Mouse (Mus musculus): ENCODE results near the gene Sp2.

The Sp2 gene

GRCm38 (mm10) chr11:96995836-96996772 lies 13.3 kb upstream of the Sp2 start:
- ATAC-seq (ENCODE audit: low TSS enrichment), result no peak

- ATAC-seq (ENCODE audit: low TSS enrichment), result no peak
Measured at GRCm38 (mm10) chr11:96995031-96995430, 12.3 kb upstream of the Sp2 start.

GRCm38 (mm10) chr11:96992722-96993311 lies 10.1 kb upstream of the Sp2 start:
- ATAC-seq (ENCODE audit: low TSS enrichment), result no peak

- peak; percentile 73 for ATAC-seq (ENCODE audit: low TSS enrichment)
Measured at GRCm38 (mm10) chr11:96991501-96991900, 8.7 kb upstream of the Sp2 start.

- peak; percentile 46; the same call in 1 of the 2 replicates for ATAC-seq (ENCODE audit: low TSS enrichment)
Measured at GRCm38 (mm10) chr11:96987873-96988655, 5.3 kb upstream of the Sp2 start.

GRCm38 (mm10) chr11:96986463-96986862 lies 3.7 kb upstream of the Sp2 start:
- no peak for ATAC-seq (ENCODE audit: low TSS enrichment)

- no peak for ATAC-seq (ENCODE audit: low TSS enrichment)
Measured at GRCm38 (mm10) chr11:96984903-96985302, 2.1 kb upstream of the Sp2 start.

GRCm38 (mm10) chr11:96982355-96982754 lies 404 bp downstream of the Sp2 start:
- ATAC-seq (ENCODE audit: low TSS enrichment), result no peak

- no peak for ATAC-seq (ENCODE audit: low TSS enrichment)
Measured at GRCm38 (mm10) chr11:96981461-96981860, 1.3 kb downstream of the Sp2 start.

GRCm38 (mm10) chr11:96980021-96980420 lies 2.7 kb downstream of the Sp2 start:
- no peak for ATAC-seq (ENCODE audit: low TSS enrichment)

- ATAC-seq (ENCODE audit: low TSS enrichment), result no peak
Measured at GRCm38 (mm10) chr11:96979329-96979728, 3.4 kb downstream of the Sp2 start.

GRCm38 (mm10) chr11:96978401-96979246 lies 4.1 kb downstream of the Sp2 start:
- ATAC-seq (ENCODE audit: low TSS enrichment), result no peak

- peak; percentile 91 for ATAC-seq (ENCODE audit: low TSS enrichment)
Measured at GRCm38 (mm10) chr11:96977606-96978400, 5.0 kb downstream of the Sp2 start.

GRCm38 (mm10) chr11:96976911-96977591 lies 5.7 kb downstream of the Sp2 start:
- peak; percentile 68 for ATAC-seq (ENCODE audit: low TSS enrichment)

GRCm38 (mm10) chr11:96976379-96976687 lies 6.4 kb downstream of the Sp2 start:
- ATAC-seq (ENCODE audit: low TSS enrichment), result no peak

GRCm38 (mm10) chr11:96975511-96976378 lies 7.0 kb downstream of the Sp2 start:
- no peak for ATAC-seq (ENCODE audit: low TSS enrichment)

GRCm38 (mm10) chr11:96974813-96975212 lies 7.9 kb downstream of the Sp2 start:
- ATAC-seq (ENCODE audit: low TSS enrichment), result no peak

GRCm38 (mm10) chr11:96973426-96973964 lies 9.3 kb downstream of the Sp2 start:
- no peak for ATAC-seq (ENCODE audit: low TSS enrichment)

- no peak for ATAC-seq (ENCODE audit: low TSS enrichment)
Measured at GRCm38 (mm10) chr11:96972906-96973305, 9.9 kb downstream of the Sp2 start.
